Mouse (Mus musculus) G1E (cell line): Measurements from ENCODE around the gene Ly6g6e.

ENCODE experiments used
- CTCF ChIP-seq: IDR thresholded peaks from 2 replicates; pipeline ENCODE4 v1.5.1; 2012; ENCODE audit warnings: low read depth, low read length, inconsistent platforms, mixed read lengths
- GATA1 ChIP-seq: IDR thresholded peaks from 2 replicates; pipeline ENCODE4 v1.6.1; 2012; ENCODE audit warnings: borderline replicate concordance, low read length, inconsistent platforms, mixed read lengths
- GATA2 ChIP-seq: IDR thresholded peaks from 2 replicates; pipeline ENCODE4 v1.6.1; 2012; ENCODE audit warnings: low read depth, low read length, inconsistent platforms, borderline replicate concordance
- POLR2AphosphoS5 ChIP-seq: IDR thresholded peaks from 2 replicates; pipeline ENCODE4 v1.6.1; 2012; ENCODE audit warnings: low read depth, low read length, inconsistent platforms; ENCODE audit not compliant: insufficient replicate concordance
- TAL1 ChIP-seq: conservative IDR thresholded peaks from 2 replicates; pipeline ENCODE4 v1.6.1; 2012; ENCODE audit warnings: low read depth, low read length, inconsistent platforms, mixed read lengths

GRCm38 (mm10) chr17:35102299-35102698 lies 25.6 kb downstream of the Ly6g6e start:
- TF ChIP-seq CTCF (no peak), POLR2AphosphoS5 (no peak), GATA1 (no peak), TAL1 (no peak), GATA2 (no peak)
